Mouse (Mus musculus) G1E (cell line): Measurements from ENCODE around the gene Tsga10ip. TPM values are rescaled to one million over a fixed set of nuclear protein-coding genes. Genes with fewer than 3 reads are reported as not detected.

ENCODE experiments used
- ATAC-seq: 2 replicates; pipeline ENCODE4 v1.8.0; 2016; ENCODE audit warnings: mild to moderate bottlenecking; ENCODE audit not compliant: insufficient number of reproducible peaks, poor library complexity, low FRiP score, severe bottlenecking; ENCODE audit errors: extremely low read depth
- DNase-seq: peaks from one replicate; pipeline ENCODE4 v3.0.0; 2012; ENCODE audit warnings: low spot score
- H3K27me3 ChIP-seq: 2 replicates; pipeline ENCODE4 v1.6.1; 2012; ENCODE audit warnings: mild to moderate bottlenecking, low read length, inconsistent platforms; ENCODE audit not compliant: insufficient read depth
- H3K36me3 ChIP-seq: replicated peaks from 2 replicates; pipeline ENCODE3; 2012; ENCODE audit warnings: mild to moderate bottlenecking, inconsistent platforms
- H3K4me1 ChIP-seq: 2 replicates; pipeline ENCODE4 v1.6.1; 2012; ENCODE audit warnings: low read depth, low read length, inconsistent platforms, mixed read lengths; ENCODE audit not compliant: insufficient read depth
- H3K4me3 ChIP-seq: 2 replicates; pipeline ENCODE4 v1.5.1; 2012; ENCODE audit warnings: low read depth, mild to moderate bottlenecking, inconsistent platforms, low read length, moderate library complexity, mixed read lengths
- H3K9me3 ChIP-seq: replicated peaks from 2 replicates; pipeline ENCODE4 v1.6.1; 2012; ENCODE audit warnings: inconsistent platforms
- CTCF ChIP-seq: IDR thresholded peaks from 2 replicates; pipeline ENCODE4 v1.5.1; 2012; ENCODE audit warnings: low read depth, low read length, inconsistent platforms, mixed read lengths
- GATA1 ChIP-seq: IDR thresholded peaks from 2 replicates; pipeline ENCODE4 v1.6.1; 2012; ENCODE audit warnings: borderline replicate concordance, low read length, inconsistent platforms, mixed read lengths
- GATA2 ChIP-seq: IDR thresholded peaks from 2 replicates; pipeline ENCODE4 v1.6.1; 2012; ENCODE audit warnings: low read depth, low read length, inconsistent platforms, borderline replicate concordance
- POLR2AphosphoS5 ChIP-seq: IDR thresholded peaks from 2 replicates; pipeline ENCODE4 v1.6.1; 2012; ENCODE audit warnings: low read depth, low read length, inconsistent platforms; ENCODE audit not compliant: insufficient replicate concordance
- TAL1 ChIP-seq: conservative IDR thresholded peaks from 2 replicates; pipeline ENCODE4 v1.6.1; 2012; ENCODE audit warnings: low read depth, low read length, inconsistent platforms, mixed read lengths
- polyA plus RNA-seq: library from polyadenylated mRNA; stranded (reverse); fragments of >175 nt; gene quantifications from 2 replicates; pipeline ENCODE4 v1.2.3, GENCODE M21; 2012
- total RNA-seq, 2 experiments: library from RNA; stranded (forward) in 1 of 2; stranded (reverse) in 1 of 2; fragments of 200-1000 nt in 1 of 2; fragments of >200 nt in 1 of 2; fragmentation: Nextera tagmentation in 1 of 2; gene quantifications; 2 replicates each; pipeline ENCODE4 v1.2.3; 2014 to 2017

Tsga10ip gene
- total and polyA plus RNA-seq, 3 experiments, result 0.11 to 0.74 TPM; not detected in 1

DNA sequence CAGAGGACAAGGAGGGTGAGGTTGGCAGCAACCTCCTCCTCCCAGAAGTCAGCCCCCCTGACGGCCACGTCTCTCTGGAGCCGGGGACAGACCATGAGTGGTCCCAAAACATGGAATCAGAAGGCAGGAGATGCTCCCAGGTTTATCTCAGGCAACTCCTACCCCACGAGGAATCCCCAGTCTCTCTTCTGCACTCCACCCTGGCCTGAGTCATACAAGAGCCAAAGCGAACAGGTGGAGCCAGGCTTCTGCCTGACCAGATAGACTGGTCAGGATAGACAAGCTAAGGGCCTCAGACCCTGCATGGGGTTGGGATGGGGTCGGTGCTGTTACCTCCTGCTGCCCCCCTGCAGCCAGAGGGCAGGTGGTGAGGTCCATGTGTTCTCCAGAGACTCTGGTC lies 54.3 kb downstream of the Tsga10ip start:
- TF ChIP-seq TAL1 (no peak), CTCF (no peak), GATA2 (no peak), POLR2AphosphoS5 (no peak), GATA1 (no peak)
- ATAC-seq, result no peak
- Histone ChIP-seq H3K4me3 (no peak overlapping the region), H3K9me3 (no peaks in the 10 kb centered on the region), H3K4me1 (peaks cover 4% of the 10 kb centered on the region; the same call in 1 of the 2 replicates), H3K27me3 (peaks cover 65% of the 10 kb centered on the region), H3K36me3 (no peaks in the 10 kb centered on the region)
- DNase-seq, result no peak

DNA sequence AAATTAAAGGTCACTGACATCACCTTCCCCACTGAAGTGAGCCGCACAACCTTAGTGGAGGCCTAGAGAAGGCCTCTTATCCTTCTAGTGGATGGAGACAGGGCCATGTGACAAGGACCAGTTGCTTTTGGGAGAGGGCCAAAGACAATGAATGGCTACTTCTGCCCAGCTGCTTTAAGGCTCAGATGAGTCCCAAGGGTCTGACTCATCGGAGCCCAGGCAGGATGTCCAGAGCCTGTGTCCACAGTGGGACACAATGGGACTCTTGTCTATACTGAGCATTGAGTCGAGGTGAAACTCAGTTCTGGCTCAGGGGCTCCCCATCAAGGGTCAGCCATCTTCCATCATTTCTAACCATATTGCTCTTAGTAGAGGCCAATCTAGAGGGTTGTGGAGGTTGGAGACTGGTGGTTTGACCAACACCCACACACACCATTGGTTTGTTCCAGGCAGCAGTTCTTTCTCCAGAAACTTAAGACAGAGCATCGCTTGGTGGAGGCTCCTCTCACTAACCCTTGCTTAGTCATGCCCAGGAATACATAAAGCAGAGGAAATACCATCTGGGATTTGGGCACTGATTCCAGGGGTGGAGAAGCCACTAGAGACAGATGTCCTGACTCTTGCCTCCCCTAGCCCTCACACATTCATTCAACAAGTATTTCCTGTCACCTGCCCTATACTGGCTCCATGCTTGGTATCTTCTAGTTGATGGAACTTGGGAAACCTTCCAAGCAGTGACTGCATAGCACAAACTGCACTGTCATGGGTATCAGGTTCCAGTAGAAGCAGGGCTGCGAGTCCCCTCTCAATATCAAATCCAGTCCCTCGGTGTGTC lies 56.8 kb downstream of the Tsga10ip start:
- ATAC-seq (no peak), DNase-seq (no peak)
- Histone ChIP-seq H3K4me1 (peaks cover 4% of the 10 kb centered on the region; the same call in 1 of the 2 replicates), H3K27me3 (peaks cover 57% of the 10 kb centered on the region), H3K36me3 (no peaks in the 10 kb centered on the region), H3K9me3 (no peaks in the 10 kb centered on the region), H3K4me3 (no peak overlapping the region)
- TF ChIP-seq CTCF (no peak), GATA2 (no peak), GATA1 (no peak), POLR2AphosphoS5 (no peak), TAL1 (no peak)

DNA sequence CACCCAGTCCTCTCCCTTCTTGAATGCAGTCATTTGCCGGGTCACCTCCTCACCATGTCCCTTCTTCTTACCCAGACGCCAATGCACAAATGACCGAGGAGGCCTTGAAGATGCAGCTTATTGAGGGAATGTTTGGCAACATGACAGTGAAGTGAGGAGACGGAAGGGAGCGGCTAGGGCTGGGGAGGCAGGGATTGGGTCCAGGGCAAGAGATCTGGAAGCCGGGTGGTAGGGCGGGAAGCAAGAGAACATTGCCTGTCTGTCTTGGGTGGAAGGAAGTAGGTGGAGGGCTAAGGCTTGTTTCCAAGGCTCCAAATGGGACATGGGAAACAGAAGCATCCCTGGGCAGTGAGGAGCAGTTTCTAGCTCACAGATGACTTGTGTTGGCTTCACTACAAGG lies 61.0 kb downstream of the Tsga10ip start:
- no peaks in the 10 kb centered on the region for H3K36me3 ChIP-seq
- ATAC-seq (no peak), DNase-seq (no peak)
- H3K27me3 ChIP-seq, result peaks cover 26% of the 10 kb centered on the region
- H3K4me3 ChIP-seq, result no peak overlapping the region
- no peaks in the 10 kb centered on the region for H3K4me1 ChIP-seq
- TF ChIP-seq TAL1 (no peak), GATA1 (no peak), CTCF (no peak), POLR2AphosphoS5 (no peak), GATA2 (no peak)
- H3K9me3 ChIP-seq, result no peaks in the 10 kb centered on the region

Other genes with a start within 250 kb of the Tsga10ip start
Only the 20 nearest of the 24 such genes appear.
- gene Pacs1, start 129.4 kb downstream of the Tsga10ip start, total RNA-seq (2014; fragmentation: Nextera tagmentation), result 49.8 and 53.3 TPM in 2 replicates
- 9.8 TPM in 2 replicates for gene Pacs1, start 129.4 kb downstream of the Tsga10ip start, total RNA-seq (2017)
- gene Pacs1, start 129.4 kb downstream of the Tsga10ip start, polyA plus RNA-seq, result 39.0 and 50.6 TPM in 2 replicates
- 161 and 175 TPM in 2 replicates for gene Sf3b2, start 107.1 kb downstream of the Tsga10ip start, total RNA-seq (2014; fragmentation: Nextera tagmentation)
- 233 and 253 TPM in 2 replicates for gene Sf3b2, start 107.1 kb downstream of the Tsga10ip start, total RNA-seq (2017)
- 273 and 421 TPM in 2 replicates for gene Sf3b2, start 107.1 kb downstream of the Tsga10ip start, polyA plus RNA-seq
- gene Gal3st3, start 104.2 kb downstream of the Tsga10ip start, total RNA-seq (2014; fragmentation: Nextera tagmentation), result not detected in 2 replicates
- gene Gal3st3, start 104.2 kb downstream of the Tsga10ip start, total RNA-seq (2017), result 0.16 TPM in 1 of 2 replicates, not detected in the other
- not detected in 2 replicates for gene Gal3st3, start 104.2 kb downstream of the Tsga10ip start, polyA plus RNA-seq
- not detected in 2 replicates for gene Catsper1, start 66.8 kb downstream of the Tsga10ip start, total RNA-seq (2014; fragmentation: Nextera tagmentation)
- gene Catsper1, start 66.8 kb downstream of the Tsga10ip start, total RNA-seq (2017), result not detected in 2 replicates
- gene Catsper1, start 66.8 kb downstream of the Tsga10ip start, polyA plus RNA-seq, result not detected in 2 replicates
- not detected in 2 replicates for gene Cst6, start 53.0 kb downstream of the Tsga10ip start, total RNA-seq (2014; fragmentation: Nextera tagmentation)
- 0.05 and 0.06 TPM in 2 replicates for gene Cst6, start 53.0 kb downstream of the Tsga10ip start, total RNA-seq (2017)
- not detected in 2 replicates for gene Cst6, start 53.0 kb downstream of the Tsga10ip start, polyA plus RNA-seq
- 38.5 and 40.9 TPM in 2 replicates for gene Eif1ad, start 35.8 kb downstream of the Tsga10ip start, total RNA-seq (2014; fragmentation: Nextera tagmentation)
- gene Eif1ad, start 35.8 kb downstream of the Tsga10ip start, total RNA-seq (2017), result 55.0 and 58.4 TPM in 2 replicates
- 96.0 and 100 TPM in 2 replicates for gene Eif1ad, start 35.8 kb downstream of the Tsga10ip start, polyA plus RNA-seq
- gene Banf1, start 35.4 kb downstream of the Tsga10ip start, total RNA-seq (2014; fragmentation: Nextera tagmentation), result 329 and 422 TPM in 2 replicates
- gene Banf1, start 35.4 kb downstream of the Tsga10ip start, total RNA-seq (2017), result 35.1 and 42.1 TPM in 2 replicates
- 210 and 227 TPM in 2 replicates for gene Banf1, start 35.4 kb downstream of the Tsga10ip start, polyA plus RNA-seq
- gene Sart1, start 13.8 kb downstream of the Tsga10ip start, total RNA-seq (2014; fragmentation: Nextera tagmentation), result 39.6 and 40.5 TPM in 2 replicates
- gene Sart1, start 13.8 kb downstream of the Tsga10ip start, total RNA-seq (2017), result 68.7 and 75.5 TPM in 2 replicates
- 183 and 195 TPM in 2 replicates for gene Sart1, start 13.8 kb downstream of the Tsga10ip start, polyA plus RNA-seq
- 44.6 and 46.0 TPM in 2 replicates for gene Drap1, start 22.5 kb upstream of the Tsga10ip start, total RNA-seq (2014; fragmentation: Nextera tagmentation)
- gene Drap1, start 22.5 kb upstream of the Tsga10ip start, total RNA-seq (2017), result 81.5 and 87.0 TPM in 2 replicates
- 305 and 329 TPM in 2 replicates for gene Drap1, start 22.5 kb upstream of the Tsga10ip start, polyA plus RNA-seq
- gene AI837181, start 22.6 kb upstream of the Tsga10ip start, total RNA-seq (2014; fragmentation: Nextera tagmentation), result 29.8 and 30.5 TPM in 2 replicates
- gene AI837181, start 22.6 kb upstream of the Tsga10ip start, total RNA-seq (2017), result 10.2 and 10.5 TPM in 2 replicates
- 59.5 and 68.5 TPM in 2 replicates for gene AI837181, start 22.6 kb upstream of the Tsga10ip start, polyA plus RNA-seq
- 0.90 and 3.0 TPM in 2 replicates for gene Fosl1, start 45.0 kb upstream of the Tsga10ip start, total RNA-seq (2014; fragmentation: Nextera tagmentation)
- 1.9 and 2.3 TPM in 2 replicates for gene Fosl1, start 45.0 kb upstream of the Tsga10ip start, total RNA-seq (2017)
- 3.4 and 3.6 TPM in 2 replicates for gene Fosl1, start 45.0 kb upstream of the Tsga10ip start, polyA plus RNA-seq
- gene Ccdc85b, start 55.4 kb upstream of the Tsga10ip start, total RNA-seq (2014; fragmentation: Nextera tagmentation), result 1.9 and 3.3 TPM in 2 replicates
- gene Ccdc85b, start 55.4 kb upstream of the Tsga10ip start, total RNA-seq (2017), result 3.0 and 4.1 TPM in 2 replicates
- gene Ccdc85b, start 55.4 kb upstream of the Tsga10ip start, polyA plus RNA-seq, result 13.1 and 16.9 TPM in 2 replicates
- gene Fibp, start 58.1 kb upstream of the Tsga10ip start, total RNA-seq (2014; fragmentation: Nextera tagmentation), result 50.8 and 53.9 TPM in 2 replicates
- 71.8 and 104 TPM in 2 replicates for gene Fibp, start 58.1 kb upstream of the Tsga10ip start, total RNA-seq (2017)
- gene Fibp, start 58.1 kb upstream of the Tsga10ip start, polyA plus RNA-seq, result 42.8 and 162 TPM in 2 replicates
- not detected in 2 replicates for gene Ctsw, start 66.0 kb upstream of the Tsga10ip start, total RNA-seq (2014; fragmentation: Nextera tagmentation)
- gene Ctsw, start 66.0 kb upstream of the Tsga10ip start, total RNA-seq (2017), result not detected in 2 replicates
- gene Ctsw, start 66.0 kb upstream of the Tsga10ip start, polyA plus RNA-seq, result not detected in 2 replicates
- 4.1 and 6.7 TPM in 2 replicates for gene Efemp2, start 71.4 kb upstream of the Tsga10ip start, total RNA-seq (2014; fragmentation: Nextera tagmentation)
- 4.6 and 6.6 TPM in 2 replicates for gene Efemp2, start 71.4 kb upstream of the Tsga10ip start, total RNA-seq (2017)
- gene Efemp2, start 71.4 kb upstream of the Tsga10ip start, polyA plus RNA-seq, result 3.0 and 3.1 TPM in 2 replicates
- gene Mus81, start 85.9 kb upstream of the Tsga10ip start, total RNA-seq (2014; fragmentation: Nextera tagmentation), result 16.8 and 38.0 TPM in 2 replicates
- 16.0 and 22.9 TPM in 2 replicates for gene Mus81, start 85.9 kb upstream of the Tsga10ip start, total RNA-seq (2017)
- gene Mus81, start 85.9 kb upstream of the Tsga10ip start, polyA plus RNA-seq, result 17.1 and 19.5 TPM in 2 replicates
- 1,228 and 1,288 TPM in 2 replicates for gene Cfl1, start 87.9 kb upstream of the Tsga10ip start, total RNA-seq (2014; fragmentation: Nextera tagmentation)
- gene Cfl1, start 87.9 kb upstream of the Tsga10ip start, total RNA-seq (2017), result 1,086 and 1,192 TPM in 2 replicates
- gene Cfl1, start 87.9 kb upstream of the Tsga10ip start, polyA plus RNA-seq, result 853 and 1,308 TPM in 2 replicates
- gene 1700020D05Rik, start 101.3 kb upstream of the Tsga10ip start, total RNA-seq (2014; fragmentation: Nextera tagmentation), result 0.73 and 4.0 TPM in 2 replicates
- 2.1 and 2.7 TPM in 2 replicates for gene 1700020D05Rik, start 101.3 kb upstream of the Tsga10ip start, total RNA-seq (2017)
- 0.12 and 0.36 TPM in 2 replicates for gene 1700020D05Rik, start 101.3 kb upstream of the Tsga10ip start, polyA plus RNA-seq
- gene Snx32, start 108.0 kb upstream of the Tsga10ip start, total RNA-seq (2014; fragmentation: Nextera tagmentation), result 9.8 and 12.6 TPM in 2 replicates
- gene Snx32, start 108.0 kb upstream of the Tsga10ip start, total RNA-seq (2017), result 12.0 and 13.3 TPM in 2 replicates
- 1.6 and 2.0 TPM in 2 replicates for gene Snx32, start 108.0 kb upstream of the Tsga10ip start, polyA plus RNA-seq
- not detected in 2 replicates for gene Ovol1, start 158.1 kb upstream of the Tsga10ip start, total RNA-seq (2014; fragmentation: Nextera tagmentation)
- gene Ovol1, start 158.1 kb upstream of the Tsga10ip start, total RNA-seq (2017), result 0.05 and 0.06 TPM in 2 replicates
- not detected in 2 replicates for gene Ovol1, start 158.1 kb upstream of the Tsga10ip start, polyA plus RNA-seq